Mouse (Mus musculus) CD4-positive, CD25-positive, alpha-beta regulatory T cell, adult 2 months (primary cell): ENCODE data around the gene Gm20388.

Source experiments
- DNase-seq: peaks from one replicate; pipeline ENCODE4 v3.0.0-alpha.2; 2012; ENCODE audit warnings: low read depth, low spot score

The Gm20388 gene

DNA sequence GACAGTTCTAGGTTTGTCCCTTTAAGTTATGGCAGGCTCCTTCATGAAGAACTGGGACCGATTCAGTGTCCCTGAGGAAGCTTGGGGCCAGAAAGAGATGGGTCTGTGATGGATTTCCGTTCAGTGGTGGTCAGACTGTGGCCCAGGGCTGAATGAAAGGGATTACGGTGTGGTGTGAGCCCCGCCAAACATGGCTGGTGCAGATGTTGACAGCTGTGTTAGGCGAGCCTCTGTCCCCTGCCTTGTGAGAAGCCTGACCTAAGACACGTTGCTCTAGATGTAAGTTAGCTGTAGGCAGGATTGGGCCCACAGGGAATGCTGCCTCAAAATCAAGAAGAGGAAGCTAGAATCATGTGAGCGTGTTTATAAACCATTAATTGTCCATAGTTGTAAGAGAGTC lies 826.5 kb downstream of the Gm20388 start:
- no peak for DNase-seq

DNA sequence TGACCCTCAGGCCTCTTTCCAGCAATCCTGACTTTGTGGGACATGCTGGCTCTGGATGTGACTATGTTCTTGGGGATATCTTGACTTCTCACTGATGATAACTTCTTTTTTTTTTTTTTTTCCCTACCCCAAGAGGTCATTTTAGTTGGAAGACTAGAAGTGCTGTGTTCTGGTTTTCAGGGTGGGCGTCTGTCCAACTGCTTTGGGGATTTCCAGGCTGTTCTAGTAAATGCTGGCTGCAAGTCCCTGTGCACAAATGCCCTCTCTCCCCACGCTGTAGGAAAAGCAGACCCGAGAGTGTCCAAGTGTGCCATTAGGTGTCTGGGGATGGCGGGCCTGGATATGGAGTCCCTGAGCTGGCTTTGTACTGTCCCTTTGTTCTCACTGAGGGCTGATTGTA lies 828.1 kb downstream of the Gm20388 start:
- DNase-seq = no peak

DNA sequence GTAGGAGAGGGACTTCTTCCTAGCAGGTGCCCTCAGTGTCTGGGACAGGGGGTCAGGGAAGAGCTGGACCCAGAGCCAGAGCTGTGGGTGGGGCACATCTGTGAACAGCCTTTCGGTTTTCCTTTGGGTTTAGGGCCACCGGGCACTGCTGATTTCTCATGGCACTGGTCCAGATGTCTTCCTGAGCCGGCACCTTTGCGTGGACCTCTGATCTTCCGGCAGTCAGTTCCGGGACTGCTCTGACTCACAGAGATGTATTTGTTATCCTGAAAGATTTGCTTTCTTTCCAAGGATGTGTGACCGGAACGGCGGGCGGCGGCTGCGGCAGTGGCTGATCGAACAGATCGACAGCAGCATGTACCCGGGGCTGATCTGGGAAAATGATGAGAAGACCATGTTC lies 828.9 kb downstream of the Gm20388 start:
- DNase-seq = no peak

DNA sequence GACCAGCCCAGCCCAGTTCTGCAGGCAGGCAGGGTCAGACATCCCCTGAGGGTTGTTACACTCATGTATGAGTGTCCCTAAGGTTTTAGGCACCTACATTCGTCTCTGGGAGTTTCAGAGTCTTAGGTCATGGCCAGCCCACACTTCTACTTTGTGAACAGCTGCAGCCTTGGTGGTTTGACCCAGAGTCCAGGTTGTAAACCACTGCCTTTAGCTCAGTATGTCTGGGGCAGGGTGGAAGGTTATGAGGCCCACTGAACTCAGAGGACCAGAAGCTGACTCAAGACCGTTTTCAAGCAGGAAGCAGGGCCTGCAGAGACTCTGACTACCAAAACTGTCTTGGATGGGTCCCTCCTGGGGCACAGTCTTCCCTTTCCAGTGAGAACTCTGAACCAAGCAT lies 829.9 kb downstream of the Gm20388 start:
- no peak for DNase-seq

DNA sequence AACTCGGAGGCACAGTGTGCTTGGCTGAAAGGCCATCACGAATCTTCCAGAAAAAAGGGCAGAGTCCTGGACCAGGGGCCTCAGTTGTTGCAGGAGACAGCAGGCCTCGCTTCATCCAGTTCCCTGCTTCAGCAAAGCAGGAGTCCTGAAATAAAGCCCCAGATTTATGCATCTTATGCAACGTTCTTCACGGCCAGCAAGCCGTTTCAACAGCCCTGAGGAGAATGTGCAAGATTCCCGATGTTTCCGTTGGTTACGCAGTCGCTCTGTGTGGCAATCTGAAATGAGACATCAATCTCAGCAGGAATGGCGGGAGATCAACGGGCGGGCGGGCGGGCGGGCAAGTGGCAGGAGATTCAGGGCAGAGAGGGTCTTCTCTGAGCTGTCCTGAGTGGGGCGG lies 830.4 kb downstream of the Gm20388 start:
- DNase-seq = no peak

DNA sequence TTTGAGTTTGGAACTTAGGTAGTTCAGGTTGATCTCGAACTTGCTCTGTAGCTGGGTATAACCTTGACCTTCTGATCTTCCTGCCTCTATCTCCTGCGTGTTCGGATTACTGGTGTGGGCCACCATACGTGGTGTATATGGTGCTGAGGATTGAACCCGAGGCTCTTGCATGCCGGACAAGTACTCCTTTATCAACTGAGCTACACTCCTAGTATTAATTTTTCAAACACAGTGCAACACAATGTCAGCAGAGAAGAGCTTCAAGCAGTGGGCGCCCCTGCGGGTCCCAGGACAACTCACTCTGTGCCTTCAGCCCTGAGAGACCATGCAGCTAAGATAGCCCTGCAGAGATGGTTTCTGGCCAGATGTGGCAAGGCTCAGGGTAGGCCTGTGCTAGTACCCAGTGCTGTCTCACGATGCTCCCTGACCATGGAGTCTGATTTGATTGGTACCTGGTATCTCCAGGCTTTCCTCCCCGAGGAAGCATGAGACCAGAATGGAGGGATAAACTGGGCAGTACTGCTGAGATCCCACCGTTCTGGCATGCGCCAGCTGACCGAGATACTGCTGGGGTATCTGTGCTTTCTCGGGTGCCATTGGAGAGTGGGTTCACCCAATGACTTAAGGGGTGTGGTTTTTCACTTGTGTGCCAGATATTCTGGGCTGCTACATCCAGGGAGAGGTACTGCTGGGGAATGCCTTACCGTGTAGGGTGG lies 831.3 kb downstream of the Gm20388 start:
- no peak for DNase-seq

DNA sequence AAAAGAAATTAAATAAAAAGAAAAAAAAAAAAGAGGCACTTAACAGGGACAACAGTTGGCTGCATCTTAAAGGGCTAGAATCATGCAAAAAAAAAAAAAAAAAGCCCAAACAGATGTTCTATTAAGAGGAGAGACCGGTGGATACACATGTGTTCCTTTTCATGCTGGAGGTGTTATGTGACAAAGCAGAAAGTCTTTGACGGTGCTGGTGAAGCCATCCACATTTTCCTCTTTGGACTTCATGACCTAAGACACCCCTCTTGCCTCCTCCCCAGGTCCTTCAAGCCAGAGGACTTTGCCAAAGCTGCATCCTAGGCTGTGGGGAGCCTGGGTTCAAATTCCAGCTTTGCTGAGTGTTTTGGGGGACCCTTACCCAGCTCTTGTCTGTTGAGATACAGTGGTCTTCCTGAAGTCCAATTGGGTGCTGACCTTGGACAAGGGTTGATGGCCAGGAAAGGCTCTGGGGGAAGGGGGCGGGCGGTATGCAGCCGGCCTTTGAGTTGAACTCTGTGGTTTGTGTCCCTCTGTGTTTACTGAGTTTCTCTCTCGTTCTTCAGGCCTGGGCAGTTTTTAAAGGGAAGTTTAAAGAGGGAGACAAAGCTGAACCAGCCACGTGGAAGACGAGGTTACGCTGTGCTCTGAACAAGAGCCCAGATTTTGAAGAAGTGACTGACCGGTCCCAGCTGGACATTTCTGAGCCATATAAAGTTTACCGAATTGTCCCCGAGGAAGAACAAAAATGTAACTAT lies 832.7 kb downstream of the Gm20388 start:
- DNase-seq = no peak

DNA sequence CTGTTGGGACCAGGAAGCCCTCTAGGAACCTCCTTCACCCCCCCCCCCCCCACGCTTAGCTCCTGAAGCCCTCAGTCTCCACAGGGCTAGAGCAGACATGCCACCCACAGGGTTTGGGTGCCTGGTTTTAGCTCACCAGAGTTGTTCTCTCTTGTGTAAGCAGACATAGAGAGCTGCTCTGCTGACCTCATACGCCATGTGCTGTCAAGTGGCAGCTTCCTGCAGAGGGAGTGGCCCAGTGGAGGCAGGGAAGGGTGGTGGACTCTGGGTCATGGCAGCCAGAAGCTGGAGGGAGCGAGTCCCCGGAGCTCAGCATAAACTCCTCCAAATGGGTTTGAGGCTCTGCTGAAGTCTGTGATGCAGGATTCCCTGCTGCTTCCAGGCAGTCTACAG lies 833.3 kb downstream of the Gm20388 start:
- no peak for DNase-seq

DNA sequence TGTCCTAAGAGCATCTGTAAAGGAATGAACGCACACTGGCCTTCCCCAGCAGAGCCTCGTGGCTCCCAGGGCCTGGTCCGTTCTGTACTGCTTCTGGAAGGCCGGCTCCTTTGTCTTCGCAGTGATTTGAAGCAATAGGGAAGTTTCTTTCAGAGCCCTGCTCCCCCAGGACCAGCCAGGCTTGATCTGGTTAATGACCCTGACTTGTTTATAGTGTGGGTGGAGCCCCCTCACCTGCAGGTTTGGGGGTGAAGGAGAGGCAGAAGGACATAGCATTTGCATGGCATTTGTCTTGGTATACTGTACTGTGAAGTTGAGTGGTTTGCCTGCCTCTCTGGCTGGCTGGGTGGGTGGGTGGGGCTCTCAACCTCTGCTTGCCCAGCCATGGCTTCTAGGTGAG lies 833.8 kb downstream of the Gm20388 start:
- no peak for DNase-seq

DNA sequence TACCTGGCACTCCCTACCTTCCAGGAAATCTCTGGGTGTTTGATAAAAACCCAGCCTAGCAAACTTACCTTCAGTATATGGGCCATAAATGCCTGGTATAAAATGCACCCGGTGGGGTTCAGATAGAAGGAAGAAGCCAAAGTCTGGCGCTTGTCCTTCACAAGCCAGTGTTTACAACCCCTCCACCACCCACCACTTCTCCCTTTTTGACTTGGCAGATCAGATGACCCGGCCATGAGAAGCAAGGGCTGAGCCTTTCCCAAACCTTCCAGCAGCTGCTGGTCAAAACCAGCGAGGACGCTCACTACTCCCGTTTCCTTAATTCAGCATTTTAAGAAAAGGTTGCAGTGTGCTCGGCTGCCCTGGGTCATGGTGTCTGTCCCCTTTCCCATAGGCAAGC lies 834.6 kb downstream of the Gm20388 start:
- no peak for DNase-seq

DNA sequence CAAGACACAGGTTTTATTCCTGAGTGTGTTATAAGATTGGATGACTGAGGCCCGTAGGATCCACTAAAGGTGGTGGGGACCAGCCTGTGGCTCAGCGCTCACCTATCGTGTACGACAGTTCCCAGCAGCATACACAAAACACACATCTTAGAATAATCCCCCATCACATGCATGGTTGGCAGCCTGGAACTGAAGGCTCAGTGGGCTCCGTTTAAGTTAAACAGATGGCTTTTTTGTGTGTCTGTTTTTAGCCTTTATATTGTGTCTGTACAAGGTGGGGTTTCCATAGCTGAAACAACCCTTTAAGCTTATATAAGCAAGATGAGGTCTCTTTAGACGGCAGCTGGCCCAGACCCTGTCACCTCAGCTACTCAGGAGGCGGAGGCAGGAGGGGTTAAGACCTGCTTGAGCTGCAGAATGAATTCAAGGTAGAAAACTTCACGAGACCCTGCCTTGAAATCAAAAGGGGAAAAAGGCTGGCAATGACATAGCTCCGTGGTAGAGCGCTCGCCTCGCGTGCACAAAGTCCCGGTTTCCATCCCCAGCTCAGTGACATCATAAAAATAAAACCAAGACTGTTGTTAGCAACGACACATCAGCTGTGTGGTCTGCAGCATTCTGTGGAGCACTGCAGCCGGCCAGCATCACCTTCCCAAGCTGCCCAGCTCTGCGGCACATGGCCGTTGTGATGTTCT lies 835.5 kb downstream of the Gm20388 start:
- DNase-seq = no peak

DNA sequence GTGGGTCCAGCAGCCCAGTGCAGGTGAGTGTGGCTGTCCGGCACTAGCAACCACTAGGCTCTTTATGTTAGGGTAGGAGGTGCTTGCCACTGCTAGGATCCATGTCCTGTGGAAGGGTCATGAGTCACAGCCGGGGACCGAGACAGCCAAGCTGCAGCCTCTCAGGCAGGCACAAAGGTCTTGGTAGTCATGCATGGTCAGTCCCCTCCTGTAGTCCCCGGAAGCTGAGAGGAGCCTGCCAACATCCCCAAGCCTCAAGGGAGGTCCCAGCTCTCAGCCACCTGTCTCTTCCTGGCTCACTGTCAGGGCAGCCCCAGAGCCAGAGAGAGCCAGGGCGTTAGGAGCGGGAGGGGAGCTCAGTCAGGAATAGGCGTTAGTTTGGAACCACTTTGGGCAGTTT lies 836.6 kb downstream of the Gm20388 start:
- no peak for DNase-seq

DNA sequence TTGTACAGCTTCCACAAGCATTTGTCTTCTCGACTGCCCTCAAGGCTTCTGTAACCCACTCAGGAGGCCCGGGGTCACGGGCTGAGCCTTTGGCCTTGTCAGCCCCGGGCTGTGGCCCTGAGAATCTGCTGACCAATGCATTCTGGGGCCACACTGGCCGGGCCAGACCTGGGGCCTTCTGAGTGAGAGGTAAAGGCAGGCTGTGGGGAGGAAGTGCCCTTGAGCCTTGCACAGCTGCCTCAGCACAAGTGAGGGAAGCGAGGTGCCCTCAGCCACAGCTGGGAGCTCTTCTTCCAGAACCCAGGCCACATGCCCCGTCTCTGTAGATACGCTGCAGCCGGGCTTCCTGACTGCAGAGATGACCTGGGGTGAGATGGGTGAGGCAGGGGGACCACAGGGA lies 840.0 kb downstream of the Gm20388 start:
- no peak for DNase-seq

DNA sequence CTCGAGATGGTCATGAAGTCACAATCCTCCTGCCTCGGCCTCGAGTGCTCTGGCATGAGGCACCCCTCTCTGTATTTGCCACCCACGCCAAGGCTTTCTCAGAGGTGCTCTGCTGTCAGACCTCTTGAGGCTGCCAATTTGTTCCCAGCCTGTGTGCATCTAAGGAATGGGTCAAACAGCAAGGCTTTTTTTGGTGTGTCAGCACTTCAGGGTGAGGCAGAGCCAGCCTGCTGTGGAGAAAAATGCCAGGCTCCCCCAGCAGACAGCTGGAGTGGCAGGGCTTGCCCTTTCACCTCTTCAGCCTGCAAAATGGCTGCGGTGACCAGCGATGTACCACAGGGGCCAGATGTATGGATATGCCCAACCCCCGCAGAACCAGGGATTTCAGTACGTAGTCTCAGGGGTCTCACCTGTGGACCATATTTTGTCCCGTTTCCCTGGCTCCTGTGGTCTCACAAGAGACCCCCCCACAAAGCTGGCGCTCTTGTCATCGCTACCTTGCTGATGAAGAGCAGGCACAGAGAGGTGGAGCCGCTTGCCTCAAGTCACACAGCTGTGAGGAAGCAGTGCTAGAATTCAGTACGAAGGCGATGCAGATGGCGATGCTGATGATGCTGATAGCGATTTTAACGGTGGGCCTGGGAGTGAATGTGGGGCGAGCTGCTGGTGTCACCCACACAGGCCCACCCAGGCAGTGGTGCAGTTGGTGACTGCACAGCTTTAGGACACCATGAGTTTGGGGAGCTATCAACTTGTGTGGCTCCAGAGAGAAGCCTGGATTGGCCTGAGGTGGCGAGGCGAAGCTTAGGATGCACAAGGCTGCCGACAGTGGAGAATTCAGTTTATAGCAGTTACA lies 840.8 kb downstream of the Gm20388 start:
- DNase-seq = no peak

DNA sequence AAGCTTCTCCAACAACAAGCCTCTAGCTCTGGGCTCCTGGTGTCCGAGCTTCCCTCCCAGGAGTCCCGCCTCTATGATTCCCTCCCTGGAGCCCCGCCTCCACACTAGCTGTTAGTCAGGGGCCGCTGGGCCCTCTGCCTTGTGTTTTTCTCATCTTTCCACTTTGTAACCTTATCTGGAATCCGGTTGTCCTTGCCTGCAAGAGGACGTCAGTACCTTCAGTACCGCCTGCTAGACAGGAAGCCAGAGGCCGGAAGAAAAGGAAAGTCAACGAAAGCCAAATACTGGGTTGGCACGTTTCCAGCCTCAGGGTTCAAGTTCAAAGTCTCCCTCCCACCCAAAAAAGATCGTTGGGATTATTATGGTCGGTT lies 841.4 kb downstream of the Gm20388 start:
- peak; percentile 76 for DNase-seq

DNA sequence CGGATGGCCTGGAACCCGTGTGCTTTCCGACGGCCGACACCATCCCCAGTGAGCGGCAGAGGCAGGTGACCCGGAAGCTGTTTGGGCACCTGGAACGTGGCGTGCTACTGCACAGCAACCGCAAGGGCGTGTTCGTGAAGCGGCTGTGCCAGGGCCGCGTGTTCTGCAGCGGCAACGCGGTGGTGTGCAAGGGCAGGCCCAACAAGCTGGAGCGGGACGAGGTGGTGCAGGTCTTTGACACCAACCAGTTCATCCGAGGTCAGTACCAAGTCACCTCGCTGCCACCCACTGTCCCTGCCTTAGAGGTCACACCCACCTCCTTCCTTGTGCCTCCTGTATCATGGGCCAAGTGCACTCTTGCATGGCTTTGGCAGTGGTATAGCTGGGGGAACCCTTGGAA lies 842.8 kb downstream of the Gm20388 start:
- DNase-seq = no peak

DNA sequence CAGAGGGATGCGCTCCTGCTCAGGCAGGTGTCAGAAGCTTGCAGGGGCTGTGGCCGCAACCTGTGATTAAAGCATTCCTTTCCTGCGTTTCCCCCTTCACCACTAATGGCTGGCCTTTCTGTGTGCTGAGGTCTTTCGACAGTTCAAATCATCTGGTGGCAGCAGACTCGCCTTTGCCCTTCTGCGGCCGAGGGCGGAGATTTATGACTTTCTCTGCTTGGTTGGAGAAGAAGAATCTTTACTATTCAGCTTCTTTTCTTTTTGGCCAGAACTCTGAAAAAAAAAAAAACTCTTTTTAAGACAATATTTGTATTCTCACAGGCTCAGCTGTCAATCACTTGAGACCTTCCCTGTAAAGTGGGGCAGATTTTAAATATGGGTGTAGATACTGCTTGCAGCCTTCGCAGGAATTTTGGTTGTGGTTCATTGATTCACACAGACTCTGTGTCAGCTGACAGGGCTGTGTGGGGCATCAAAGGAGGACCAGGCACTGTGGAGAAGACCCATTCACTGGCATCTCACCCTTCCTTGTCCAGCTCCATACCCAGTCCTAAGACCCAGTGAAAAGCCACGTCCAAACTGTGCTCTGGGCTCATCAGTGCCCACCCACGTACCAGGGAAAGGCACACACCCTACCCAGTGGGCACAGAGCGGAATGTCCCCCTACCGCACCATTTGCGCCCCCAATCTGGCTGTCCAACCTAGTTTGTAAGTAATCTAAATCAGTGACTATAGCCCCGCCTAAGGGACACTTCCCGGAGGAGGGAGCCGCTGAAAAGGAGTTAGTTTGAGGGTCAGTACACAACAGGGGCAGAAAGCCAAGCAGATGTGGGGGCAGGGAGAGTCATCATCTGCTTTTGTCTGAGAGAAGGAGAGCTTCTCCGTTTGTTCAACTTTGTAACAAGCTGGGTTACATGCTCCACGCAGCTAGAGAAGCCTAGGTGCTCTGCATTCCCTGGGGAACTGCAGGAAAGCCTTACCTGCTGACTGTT lies 845.0 kb downstream of the Gm20388 start:
- no peak for DNase-seq

DNA sequence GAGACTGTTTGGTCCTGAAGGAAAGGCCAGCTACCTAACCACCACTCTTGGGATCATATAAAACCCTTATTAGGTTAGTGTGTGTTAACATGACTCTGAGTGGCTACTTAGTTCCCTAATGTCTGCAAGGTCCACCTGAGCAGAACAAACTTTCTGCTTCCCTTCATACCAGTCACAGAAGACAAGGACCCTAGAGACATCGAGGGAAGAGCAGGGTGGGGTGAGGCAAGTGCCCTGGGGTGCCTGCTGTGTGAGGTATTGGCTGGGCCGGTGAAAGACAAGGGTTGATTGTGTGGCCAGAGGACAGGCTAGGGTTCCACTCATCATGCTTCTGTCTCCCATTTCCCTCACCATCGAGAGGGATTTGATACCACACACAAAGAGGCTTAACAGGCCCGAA lies 847.4 kb downstream of the Gm20388 start:
- DNase-seq = no peak

DNA sequence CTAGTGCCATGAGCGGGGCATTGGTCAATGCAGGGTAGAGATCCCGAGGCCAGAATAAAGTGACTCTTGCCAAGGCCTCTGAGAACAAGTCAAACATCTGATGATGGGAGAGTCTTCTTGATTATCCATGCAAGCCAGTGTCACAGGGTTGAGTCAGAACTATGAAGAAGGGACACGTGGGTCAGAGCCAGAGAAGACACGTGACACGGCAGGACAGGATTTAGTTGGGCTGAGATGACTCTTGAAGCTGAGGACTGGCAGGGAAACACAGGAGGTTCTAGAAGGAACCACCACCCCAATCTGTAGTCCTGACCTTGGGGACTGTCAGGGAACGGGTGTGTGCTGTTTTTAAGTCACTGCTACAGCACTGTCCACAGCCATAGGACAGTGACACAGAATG lies 849.2 kb downstream of the Gm20388 start:
- no peak for DNase-seq

DNA sequence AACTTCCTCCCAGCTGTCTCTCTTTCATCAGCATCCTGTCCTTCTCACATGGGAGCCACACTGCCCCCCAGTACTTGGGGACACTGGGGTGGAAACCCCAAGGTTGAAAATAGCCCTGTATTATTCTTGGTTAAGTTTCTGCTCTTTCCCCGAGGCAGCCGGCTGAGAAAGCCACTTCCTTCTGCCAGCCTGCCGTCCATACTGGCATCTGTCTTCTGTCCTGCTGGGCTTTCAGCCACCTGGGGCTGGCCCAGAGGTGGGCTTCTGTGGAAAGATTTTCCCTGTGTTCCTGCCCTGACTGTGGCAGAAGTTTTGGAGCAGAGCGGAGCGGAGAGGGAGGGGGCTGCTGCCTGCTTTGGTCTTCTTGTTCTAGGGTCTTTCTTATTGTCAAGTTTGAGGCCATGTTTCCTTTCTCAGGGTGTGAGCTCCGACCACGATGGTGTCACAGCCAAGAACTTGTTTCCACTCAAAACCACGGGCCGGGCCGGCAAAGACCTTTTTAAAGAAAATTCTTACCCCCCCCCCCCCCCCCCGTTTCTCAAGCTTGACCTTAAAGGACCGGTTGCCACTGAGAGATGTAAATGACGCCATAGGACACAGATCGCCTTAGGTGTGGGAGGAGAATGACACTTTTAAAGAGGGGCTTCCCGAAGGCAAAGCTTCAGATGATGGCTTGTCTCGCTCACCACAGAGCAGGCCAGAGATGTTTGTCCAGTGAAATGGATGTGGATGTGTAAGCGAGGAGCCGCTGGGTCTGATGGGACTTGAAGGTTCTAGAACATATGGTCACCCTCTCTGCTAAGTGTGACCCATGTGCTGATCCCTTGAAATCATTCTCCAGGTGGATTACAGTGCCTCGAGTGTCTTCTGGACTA lies 849.9 kb downstream of the Gm20388 start:
- DNase-seq = no peak
